Mouse (Mus musculus) frontal cortex, adult (tissue): ENCODE results near the gene Jpt2.

Source experiments
- ATAC-seq: cut with Nextera tagmentation; 2 replicates; pipeline ENCODE4 v1.9.2; 2017; ENCODE audit warnings: mild to moderate bottlenecking, moderate library complexity, mixed read lengths; ENCODE audit not compliant: low TSS enrichment

Gene Jpt2

GRCm38 (mm10) chr17:24907591-24907990, 52.9 kb downstream of the Jpt2 start:
- no peak for ATAC-seq

- ATAC-seq: peak; percentile 49
Observed at GRCm38 (mm10) chr17:24903767-24904166, 56.7 kb downstream of the Jpt2 start.

GRCm38 (mm10) chr17:24902671-24903474, 57.6 kb downstream of the Jpt2 start:
- ATAC-seq: no peak

- ATAC-seq: no peak
Observed at GRCm38 (mm10) chr17:24902124-24902523, 58.4 kb downstream of the Jpt2 start.

- no peak for ATAC-seq
Observed at GRCm38 (mm10) chr17:24900014-24900413, 60.5 kb downstream of the Jpt2 start.

- no peak for ATAC-seq
Observed at GRCm38 (mm10) chr17:24899153-24899552, 61.3 kb downstream of the Jpt2 start.

- no peak for ATAC-seq
Observed at GRCm38 (mm10) chr17:24898041-24898854, 62.2 kb downstream of the Jpt2 start.

- ATAC-seq: no peak
Observed at GRCm38 (mm10) chr17:24897600-24897999, 62.9 kb downstream of the Jpt2 start.

GRCm38 (mm10) chr17:24896993-24897269, 63.6 kb downstream of the Jpt2 start:
- no peak for ATAC-seq

- ATAC-seq: peak; percentile 22
Observed at GRCm38 (mm10) chr17:24896241-24896992, 64.1 kb downstream of the Jpt2 start, which contains the start of gene Nme3. TSS of gene Nme3 (plus strand) at chr17:24896500.

- no peak for ATAC-seq
Observed at GRCm38 (mm10) chr17:24895571-24896240, 64.8 kb downstream of the Jpt2 start.

- peak; percentile 44 for ATAC-seq
Observed at GRCm38 (mm10) chr17:24894995-24895547, 65.4 kb downstream of the Jpt2 start, which contains the start of the genes Eme2 and Mrps34. TSS of gene Eme2 (minus strand) at chr17:24895087. TSS of gene Mrps34 (plus strand) at chr17:24895116.

GRCm38 (mm10) chr17:24894061-24894994, 66.2 kb downstream of the Jpt2 start:
- no peak for ATAC-seq

- no peak for ATAC-seq
Observed at GRCm38 (mm10) chr17:24893276-24893675, 67.2 kb downstream of the Jpt2 start.

- ATAC-seq: no peak
Observed at GRCm38 (mm10) chr17:24892785-24893184, 67.7 kb downstream of the Jpt2 start.

GRCm38 (mm10) chr17:24891321-24891720, 69.2 kb downstream of the Jpt2 start:
- no peak for ATAC-seq

- no peak for ATAC-seq
Observed at GRCm38 (mm10) chr17:24890151-24891092, 70.1 kb downstream of the Jpt2 start.

- ATAC-seq: no peak
Observed at GRCm38 (mm10) chr17:24888862-24889261, 71.6 kb downstream of the Jpt2 start.
